Mouse (Mus musculus) liver, postnatal 0 days (tissue): ENCODE measurements around the gene Acsl4.

Source experiments
- CTCF ChIP-seq: sonication (generic); IDR thresholded peaks from 2 replicates; pipeline ENCODE4 v1.5.1; 2016; ENCODE audit warnings: antibody characterized with exemption, low read depth
- EP300 ChIP-seq: IDR thresholded peaks from 2 replicates; pipeline ENCODE4 v1.6.1; 2016; ENCODE audit warnings: antibody characterized with exemption, low read depth, mild to moderate bottlenecking

DNA sequence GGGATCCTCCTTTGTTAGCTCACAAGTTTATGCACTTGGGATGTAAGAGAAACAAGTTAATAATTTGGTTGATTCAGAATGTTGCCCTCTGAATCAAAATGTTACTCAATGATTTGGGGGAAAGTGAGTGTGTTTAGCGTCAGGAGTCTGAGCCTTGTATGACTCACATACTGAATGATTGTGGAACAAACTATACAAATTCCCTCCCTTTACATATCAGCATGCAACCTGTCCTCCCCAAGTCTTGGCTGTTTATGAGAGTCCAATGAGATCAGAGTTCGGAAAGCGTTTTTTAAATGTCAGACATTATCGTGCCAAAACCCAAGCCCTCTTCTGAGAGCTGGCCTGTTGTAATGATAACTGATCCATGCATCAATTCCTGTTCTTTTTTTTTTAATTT, 36.3 kb upstream of the Acsl4 start:
- no peak for TF ChIP-seq EP300
- no peak for TF ChIP-seq CTCF
